Mouse (Mus musculus): ENCODE results near the gene Nfe2l2.

DNA sequence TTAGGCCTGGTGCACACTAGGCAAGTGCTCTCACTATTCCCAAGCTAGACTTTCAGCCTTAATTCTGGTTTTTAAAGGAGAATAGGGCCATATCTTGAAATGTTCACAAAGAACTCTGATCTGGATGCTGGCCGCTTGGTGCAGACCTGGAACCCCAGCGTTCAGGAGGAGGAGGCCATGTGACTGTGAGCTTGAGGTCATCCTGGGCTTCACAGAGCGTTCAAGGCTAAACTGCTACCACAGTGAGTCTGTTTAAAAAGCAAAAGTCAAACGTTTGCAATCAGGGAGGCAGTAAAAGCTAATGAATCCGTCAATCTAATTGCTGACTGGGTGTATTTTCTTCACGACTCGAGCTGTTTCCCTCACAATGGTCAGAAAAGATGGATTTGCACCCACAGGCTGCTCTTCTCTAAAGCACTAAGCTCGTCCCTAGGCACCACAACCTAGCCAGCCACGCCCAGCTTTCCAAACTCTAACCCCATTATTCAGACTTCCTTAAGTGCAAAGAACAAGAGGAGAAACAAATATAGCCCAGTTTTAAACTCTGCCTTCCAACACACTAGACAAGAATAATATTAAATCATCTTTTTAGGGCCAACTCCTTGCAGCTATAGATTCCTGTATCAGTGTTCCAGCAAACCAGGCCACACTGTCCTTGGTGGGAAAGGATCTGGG, 8.6 kb downstream of the Nfe2l2 start:
- no peak for TF ChIP-seq CTCF (IDR thresholded peaks at IDR 0.05; ENCODE audit: borderline replicate concordance, insufficient read depth, low read length)
- TF ChIP-seq POLR2A (IDR thresholded peaks at IDR 0.05; ENCODE audit: low read depth, low read length): no peak
